Mouse (Mus musculus): ENCODE measurements at regions not wholly inside any gene's neighbourhood (a gene's known extent, or its start where the extent isn't known, plus 50 kb on each side); places are given as distances from the start of the nearest gene placed in this dataset.
"Not testable (repeated sequence)": the region's sequence is repeated elsewhere in the genome, so short reads cannot be mapped to it uniquely, and the experiment has no call there.

- no peak for DNase-seq (ENCODE audit: low spot score in 2 of 2)
These were observed 472.3 kb upstream of the Dpp10 start for GRCm38 (mm10) chr1:124517543-124518171.

GRCm38 (mm10) chr1:124510492-124510891 is 465.1 kb upstream of the Dpp10 start:
- no peak for DNase-seq (ENCODE audit: low spot score in 2 of 2)

GRCm38 (mm10) chr1:124488456-124488855 is 443.1 kb upstream of the Dpp10 start:
- no peak for DNase-seq (ENCODE audit: low spot score in 2 of 2)

GRCm38 (mm10) chr1:124487965-124488364 is 442.6 kb upstream of the Dpp10 start:
- DNase-seq (ENCODE audit: low spot score in 2 of 2), result no peak

GRCm38 (mm10) chr1:124450128-124450527 is 404.8 kb upstream of the Dpp10 start:
- no peak for DNase-seq (ENCODE audit: low spot score in 2 of 2)

- no peak for DNase-seq (ENCODE audit: low spot score in 2 of 2)
These were observed 394.2 kb upstream of the Dpp10 start for GRCm38 (mm10) chr1:124439526-124439925.

GRCm38 (mm10) chr1:124435850-124436249 is 390.5 kb upstream of the Dpp10 start:
- no peak for DNase-seq (ENCODE audit: low spot score in 2 of 2)

- DNase-seq (ENCODE audit: low spot score in 2 of 2), result no peak
These were observed 384.2 kb upstream of the Dpp10 start for GRCm38 (mm10) chr1:124429583-124429982.

GRCm38 (mm10) chr1:124416762-124417161 is 371.4 kb upstream of the Dpp10 start:
- DNase-seq (ENCODE audit: low spot score in 2 of 2), result no peak

- no peak for DNase-seq (ENCODE audit: low spot score in 2 of 2)
These were observed 364.9 kb upstream of the Dpp10 start for GRCm38 (mm10) chr1:124410236-124410635.

GRCm38 (mm10) chr1:124409781-124410180 is 364.4 kb upstream of the Dpp10 start:
- DNase-seq (ENCODE audit: low spot score in 2 of 2), result no peak

GRCm38 (mm10) chr1:124369604-124370003 is 324.2 kb upstream of the Dpp10 start:
- DNase-seq (ENCODE audit: low spot score in 2 of 2), result peak in 1 of 2 experiments; percentile 4

- not testable (repeated sequence) for DNase-seq (ENCODE audit: low spot score in 2 of 2)
These were observed 303.1 kb upstream of the Dpp10 start for GRCm38 (mm10) chr1:124348491-124348890.

GRCm38 (mm10) chr1:124339444-124339843 is 294.1 kb upstream of the Dpp10 start:
- no peak for DNase-seq (ENCODE audit: low spot score in 2 of 2)

- no peak for DNase-seq (ENCODE audit: low spot score in 2 of 2)
These were observed 293.3 kb upstream of the Dpp10 start for GRCm38 (mm10) chr1:124338648-124339047.

- DNase-seq (ENCODE audit: low spot score in 2 of 2), result no peak
These were observed 286.9 kb upstream of the Dpp10 start for GRCm38 (mm10) chr1:124332294-124332693.
